9 mouse cellular contexts compared by ENCODE assay signal in the genomic region with DNA sequence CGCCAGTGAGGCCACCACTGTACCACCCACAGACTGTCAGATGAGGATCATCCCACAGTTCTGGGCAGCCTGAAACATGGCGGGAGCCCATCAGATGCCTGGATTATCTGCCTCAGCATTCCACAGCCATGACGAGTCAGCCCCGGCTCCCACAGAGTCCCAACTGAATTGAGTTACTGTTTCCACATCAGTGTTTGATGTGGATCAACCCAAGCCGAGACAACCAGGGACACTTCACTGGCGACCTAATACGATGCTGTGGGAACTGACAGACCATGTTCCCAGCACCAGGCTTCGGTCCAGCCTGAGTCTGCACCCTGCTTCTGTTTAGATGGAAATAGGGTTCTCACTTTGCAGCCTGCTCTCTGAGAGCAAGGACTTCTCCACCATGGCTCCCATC. TPM values are rescaled to one million over a fixed set of nuclear protein-coding genes. Genes with fewer than 3 reads are reported as not detected.
DNase-seq lines count a peak whose midpoint lies in the region; ATAC-seq lines count a peak whose summit lies in the region.
"Had no signal": no experiment of that assay in that cellular context is flagged by ENCODE, and none has a peak within 500 bp of the region (broad histone marks: within the 10 kb centered on the region; RNA-seq: fewer than 3 reads in every experiment).

No protein-coding gene starts in this region.

- peak; percentile 39 for ATAC-seq in lung, embryonic 16.5 days (ENCODE audit: low read depth)
- ATAC-seq: hindbrain, embryonic 16.5 days had no signal

- H3K4me2 ChIP-seq in lung, embryonic 16.5 days (ENCODE audit: low read depth, low read length), result no peak overlapping the region

- peak overlapping the region; percentile 11 for H3K27ac ChIP-seq in lung, embryonic 16.5 days (ENCODE audit: low read length)
- H3K27ac ChIP-seq in midbrain, embryonic 10.5 days (replicated peaks), result no peak overlapping the region

- H3K27me3 ChIP-seq in lung, embryonic 16.5 days (ENCODE audit: control insufficient read depth, insufficient read depth, low read depth, low read length), result no peaks in the 10 kb centered on the region
- no peaks in the 10 kb centered on the region for H3K27me3 ChIP-seq in midbrain, embryonic 10.5 days (ENCODE audit: low read depth, poor library complexity, severe bottlenecking)
- H3K27me3 ChIP-seq: megakaryocyte, embryonic 14.5 days had no signal

- WGBS in lung, embryonic 16.5 days, result 43% methylated on average over 8 of the region's 8 CpGs
- WGBS in midbrain, embryonic 10.5 days, result 77% methylated on average over 8 of the region's 8 CpGs

- H3K4me3 ChIP-seq in lung, embryonic 16.5 days (ENCODE audit: low read length), result no peak overlapping the region
- H3K4me3 ChIP-seq in midbrain, embryonic 10.5 days, result no peak overlapping the region
- H3K4me3 ChIP-seq: megakaryocyte, embryonic 14.5 days had no signal

- no peaks in the 10 kb centered on the region for H3K9me3 ChIP-seq in lung, embryonic 16.5 days (ENCODE audit: control insufficient read depth, low read length)
- H3K9me3 ChIP-seq in midbrain, embryonic 10.5 days (replicated peaks), result no peaks in the 10 kb centered on the region
- H3K9me3 ChIP-seq: megakaryocyte, embryonic 14.5 days had no signal

- no peak overlapping the region for H3K9ac ChIP-seq in lung, embryonic 16.5 days (ENCODE audit: low read length)

- H3K4me1 ChIP-seq in lung, embryonic 16.5 days (replicated peaks; ENCODE audit: control insufficient read depth, insufficient read depth, low read length), result peaks cover 19% of the 10 kb centered on the region
- peaks cover 29% of the 10 kb centered on the region for H3K4me1 ChIP-seq in midbrain, embryonic 10.5 days

- H3K36me3 ChIP-seq in lung, embryonic 16.5 days (ENCODE audit: control insufficient read depth, insufficient read depth, low read length), result peaks cover 9% of the 10 kb centered on the region
- H3K36me3 ChIP-seq in midbrain, embryonic 10.5 days, result no peaks in the 10 kb centered on the region

- DNase-seq in 3134 (ENCODE audit: extremely low read depth, insufficient read length, low spot score), result peak; percentile 72
- DNase-seq in Muller cell, postnatal 12 days (ENCODE audit: inconsistent ontology term), result peak; percentile 95
- DNase-seq in heart, adult 8-10 months (ENCODE audit: low spot score), result peak; percentile 57
- no peak for DNase-seq in thymus, postnatal 0 days (ENCODE audit: low spot score)
- no peak for DNase-seq in midbrain, embryonic 10.5 days (ENCODE audit: low spot score)
- no peak for DNase-seq in kidney, adult 11 months

RNA-seq across cellular contexts. Expression of a gene that starts 58.1 kb away (rescaled TPM):
- 10 to 100 TPM; 20.4 to 25.5 (median 23.9) TPM for total RNA-seq in heart, adult 8-10 months (2022)
- 40.6 and 46.0 TPM in 2 replicates for polyA plus RNA-seq in lung, embryonic 16.5 days (2015; fragmentation: Nextera tagmentation; extraction: Ambion mirVana)
- 16.3 and 19.0 TPM in 2 replicates for polyA plus RNA-seq in thymus, postnatal 0 days (2015; fragmentation: Nextera tagmentation; extraction: Ambion mirVana)
- 18.6 and 25.3 TPM in 2 replicates for polyA plus RNA-seq in midbrain, embryonic 10.5 days (2016; fragmentation: Nextera tagmentation; extraction: Ambion mirVana)

Comparison
In these comparisons a context has a peak if more than half of its experiments do, and no peak if none do; other contexts are left out.
1. DNase-seq: peak in 3134 (single experiment), Muller cell, postnatal 12 days (single experiment) and heart, adult 8-10 months (single experiment); none in thymus, postnatal 0 days (single experiment), midbrain, embryonic 10.5 days (single experiment) and kidney, adult 11 months (single experiment).